Mouse (Mus musculus): ENCODE data around the gene Eaf1. TPM values are rescaled to one million over a fixed set of nuclear protein-coding genes. Genes with fewer than 3 reads are reported as not detected.
A peak's percentile ranks its signal among the peaks of the same experiment; 100 is the strongest.
"Not testable (repeated sequence)": the region's sequence is repeated elsewhere in the genome, so short reads cannot be mapped to it uniquely, and the experiment has no call there.

Gene Eaf1
- 36.9 and 39.7 TPM in 2 replicates for polyA plus RNA-seq (2016; fragmentation: Nextera tagmentation; extraction: Ambion mirVana)

DNA sequence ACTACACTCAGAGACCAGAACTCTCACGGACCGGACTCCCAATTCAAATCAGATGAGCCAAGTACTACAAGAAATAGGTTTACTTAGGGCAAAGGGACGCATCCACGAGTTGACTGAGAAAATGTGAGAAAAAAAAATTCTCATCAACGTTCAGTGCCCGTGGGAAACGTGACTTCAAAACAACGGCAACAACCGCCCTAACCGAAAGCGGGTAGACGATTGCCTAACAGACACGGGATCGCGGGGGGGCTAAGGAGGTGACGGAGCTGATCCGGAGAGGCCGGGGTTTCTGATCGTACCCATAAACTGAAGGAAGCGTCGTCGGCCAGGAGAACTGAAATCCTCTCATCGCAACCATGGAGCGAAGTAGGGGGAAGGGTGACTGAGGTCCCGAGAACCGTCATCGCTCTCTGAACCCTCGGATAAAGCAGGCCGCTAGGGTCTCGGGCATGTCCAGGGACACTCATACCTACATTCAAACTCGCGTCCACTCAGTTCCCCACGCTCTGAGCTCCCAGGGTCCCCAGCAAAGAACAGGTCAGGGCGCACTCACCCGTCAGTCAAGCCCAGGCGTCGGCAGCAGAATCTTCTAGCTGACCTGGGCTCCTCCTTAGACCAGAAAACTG lies at the start of gene Eaf1:
TSS of gene Eaf1 (plus strand) at position 51 of the 626 bp plus-strand sequence.
- WGBS, result 1% methylated on average over 37 of the region's 37 CpGs
- H3K27ac ChIP-seq, result peak within 1 kb of the TSS; percentile 95
- no peak for DNase-seq (ENCODE audit: low spot score)
- peaks cover 24% of the 10 kb centered on the region for H3K4me1 ChIP-seq
- H3K9me3 ChIP-seq (replicated peaks), result no peaks in the 10 kb centered on the region
- H3K4me3 ChIP-seq, result peak within 1 kb of the TSS; percentile 93
- peaks cover 61% of the 10 kb centered on the region for H3K36me3 ChIP-seq
- H3K27me3 ChIP-seq (ENCODE audit: low read depth, poor library complexity, severe bottlenecking), result no peaks in the 10 kb centered on the region

- 78% methylated on average over 5 of the region's 5 CpGs for WGBS
- Histone ChIP-seq H3K4me1 (no peaks in the 10 kb centered on the region), H3K36me3 (no peaks in the 10 kb centered on the region), H3K9me3 (replicated peaks) (no peaks in the 10 kb centered on the region), H3K4me3 (no peak overlapping the region), H3K27ac (no peak overlapping the region), H3K27me3 (ENCODE audit: low read depth, poor library complexity, severe bottlenecking) (no peaks in the 10 kb centered on the region)
- no peak for DNase-seq (ENCODE audit: low spot score)
Measured at GRCm38 (mm10) chr14:31448994-31449393, 45.2 kb upstream of the Eaf1 start.

GRCm38 (mm10) chr14:31453946-31454345 lies 40.3 kb upstream of the Eaf1 start:
- peaks cover 21% of the 10 kb centered on the region for H3K4me1 ChIP-seq
- H3K36me3 ChIP-seq; H3K9me3 ChIP-seq (replicated peaks); DNase-seq (ENCODE audit: low spot score); H3K4me3 ChIP-seq; H3K27ac ChIP-seq; H3K27me3 ChIP-seq (ENCODE audit: low read depth, poor library complexity, severe bottlenecking): not testable (repeated sequence)
- WGBS, result 87% methylated on average over 12 of the region's 12 CpGs

DNA sequence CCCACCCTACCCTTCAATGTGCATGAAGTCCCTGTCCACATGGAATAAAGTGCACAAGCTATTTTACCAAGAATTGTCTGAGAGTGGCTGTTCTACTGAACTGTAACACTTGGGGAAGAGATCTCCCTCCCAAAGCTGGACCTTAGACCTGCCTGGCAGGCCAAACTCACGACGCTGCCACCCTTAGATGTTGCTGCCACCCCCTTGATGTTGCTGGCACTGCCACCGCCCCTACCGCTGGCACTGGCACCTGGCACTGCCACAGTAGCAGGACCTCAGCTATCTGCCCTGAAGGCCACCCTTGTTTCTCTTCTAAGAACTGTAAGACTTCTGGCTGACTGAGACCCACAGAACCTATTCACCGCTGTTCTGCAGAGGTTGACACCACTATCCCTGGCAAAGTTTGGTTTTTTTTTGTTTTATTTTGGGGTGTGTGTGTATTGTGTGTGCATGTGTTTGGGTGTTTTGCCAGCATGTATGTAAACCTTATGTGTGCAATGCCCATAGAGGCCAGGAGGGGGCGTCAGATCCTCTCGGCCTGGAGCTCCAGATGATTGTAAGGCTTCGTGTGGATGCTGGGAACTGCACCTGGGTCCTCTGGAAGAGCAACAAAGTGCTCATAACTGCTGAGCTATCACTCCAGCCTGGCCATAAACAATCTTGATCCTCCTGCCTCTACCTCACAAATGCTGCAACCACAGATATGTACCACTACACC lies 39.2 kb upstream of the Eaf1 start:
- Histone ChIP-seq H3K4me1 (peaks cover 24% of the 10 kb centered on the region), H3K36me3 (no peaks in the 10 kb centered on the region), H3K4me3 (no peak overlapping the region), H3K27me3 (ENCODE audit: low read depth, poor library complexity, severe bottlenecking) (no peaks in the 10 kb centered on the region), H3K27ac (no peak overlapping the region), H3K9me3 (replicated peaks) (no peaks in the 10 kb centered on the region)
- 85% methylated on average over 8 of the region's 8 CpGs for WGBS
- DNase-seq (ENCODE audit: low spot score), result no peak

GRCm38 (mm10) chr14:31456064-31456721 lies 38.0 kb upstream of the Eaf1 start:
- H3K9me3 ChIP-seq (replicated peaks), result no peaks in the 10 kb centered on the region
- H3K4me1 ChIP-seq, result peaks cover 24% of the 10 kb centered on the region
- 85% methylated on average over 6 of the region's 6 CpGs for WGBS
- no peak overlapping the region for H3K27ac ChIP-seq
- no peak for DNase-seq (ENCODE audit: low spot score)
- no peak overlapping the region for H3K4me3 ChIP-seq
- H3K27me3 ChIP-seq (ENCODE audit: low read depth, poor library complexity, severe bottlenecking), result no peaks in the 10 kb centered on the region
- no peaks in the 10 kb centered on the region for H3K36me3 ChIP-seq

GRCm38 (mm10) chr14:31458006-31458405 lies 36.2 kb upstream of the Eaf1 start:
- H3K27me3 ChIP-seq (ENCODE audit: low read depth, poor library complexity, severe bottlenecking), result no peaks in the 10 kb centered on the region
- H3K9me3 ChIP-seq (replicated peaks), result no peaks in the 10 kb centered on the region
- peaks cover 28% of the 10 kb centered on the region for H3K4me1 ChIP-seq
- DNase-seq (ENCODE audit: low spot score), result peak; percentile 49
- no peak overlapping the region for H3K4me3 ChIP-seq
- H3K27ac ChIP-seq, result peak overlapping the region; percentile 64; the same call in 1 of the 2 replicates
- WGBS, result 86% methylated on average over 12 of the region's 12 CpGs
- H3K36me3 ChIP-seq, result no peaks in the 10 kb centered on the region

DNA sequence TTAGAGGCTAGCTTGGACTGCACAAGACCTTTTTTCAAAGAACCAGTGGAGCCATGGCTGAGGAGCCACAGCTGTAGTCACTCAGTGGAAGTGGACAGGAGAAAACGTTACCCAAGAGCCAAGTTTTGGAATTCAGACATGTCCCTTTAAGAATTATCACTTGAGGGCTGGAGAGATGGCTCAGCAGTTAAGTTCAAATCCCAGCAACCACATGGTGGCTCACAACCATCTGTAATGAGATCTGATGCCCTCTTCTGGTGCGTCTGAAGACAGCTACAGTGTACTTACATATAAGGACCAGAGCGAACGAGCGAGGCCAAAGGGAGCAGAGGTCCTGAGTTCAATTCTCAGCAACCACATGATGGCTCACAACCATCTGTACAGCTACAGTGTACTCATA lies 32.0 kb upstream of the Eaf1 start:
- not testable (repeated sequence) for H3K9me3 ChIP-seq (replicated peaks); H3K36me3 ChIP-seq; H3K27ac ChIP-seq; H3K4me3 ChIP-seq; H3K27me3 ChIP-seq (ENCODE audit: low read depth, poor library complexity, severe bottlenecking); DNase-seq (ENCODE audit: low spot score)
- WGBS, result 76% methylated on average over 5 of the region's 5 CpGs
- peaks cover 29% of the 10 kb centered on the region for H3K4me1 ChIP-seq

GRCm38 (mm10) chr14:31462886-31463285 lies 31.3 kb upstream of the Eaf1 start:
- no peak for DNase-seq (ENCODE audit: low spot score)

GRCm38 (mm10) chr14:31464176-31464575 lies 30.0 kb upstream of the Eaf1 start:
- DNase-seq (ENCODE audit: low spot score), result no peak
- WGBS, result 51% methylated on average over 8 of the region's 8 CpGs
- Histone ChIP-seq H3K4me1 (peaks cover 9% of the 10 kb centered on the region; the same call in 1 of the 2 replicates), H3K9me3 (replicated peaks) (no peaks in the 10 kb centered on the region), H3K27me3 (ENCODE audit: low read depth, poor library complexity, severe bottlenecking) (no peaks in the 10 kb centered on the region), H3K27ac (no peak overlapping the region), H3K4me3 (no peak overlapping the region), H3K36me3 (no peaks in the 10 kb centered on the region)

More at GRCm38 (mm10) chr14:31462886-31463285, 31.3 kb upstream of the Eaf1 start:
- H3K4me1 ChIP-seq, result peaks cover 22% of the 10 kb centered on the region
- no peaks in the 10 kb centered on the region for H3K27me3 ChIP-seq (ENCODE audit: low read depth, poor library complexity, severe bottlenecking)
- no peaks in the 10 kb centered on the region for H3K9me3 ChIP-seq (replicated peaks)
- WGBS, result 88% methylated on average over 6 of the region's 6 CpGs
- no peaks in the 10 kb centered on the region for H3K36me3 ChIP-seq
- peak overlapping the region; percentile 46; the same call in 1 of the 2 replicates for H3K27ac ChIP-seq
- no peak overlapping the region for H3K4me3 ChIP-seq

DNA sequence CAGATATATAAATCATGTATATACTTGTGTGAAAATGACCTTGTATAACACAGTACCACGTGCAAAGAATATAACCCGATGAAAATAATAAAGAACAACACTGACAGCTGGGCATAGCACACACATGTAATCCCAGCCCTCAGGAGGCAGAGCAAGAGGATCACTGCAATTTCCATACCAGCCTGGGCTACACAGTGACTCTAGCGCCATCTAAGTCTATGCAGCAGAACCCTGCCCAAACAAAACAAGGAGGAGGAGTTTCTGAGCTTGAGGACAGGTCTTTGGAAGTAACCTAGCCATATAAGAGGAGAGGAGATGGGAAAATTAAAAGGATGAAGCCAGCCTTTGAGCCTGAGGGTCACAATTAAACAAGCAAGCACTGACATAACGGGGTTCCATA lies 24.5 kb upstream of the Eaf1 start:
- Histone ChIP-seq H3K9me3 (replicated peaks) (no peaks in the 10 kb centered on the region), H3K27ac (no peak overlapping the region), H3K4me3 (no peak overlapping the region), H3K4me1 (no peaks in the 10 kb centered on the region), H3K36me3 (no peaks in the 10 kb centered on the region), H3K27me3 (ENCODE audit: low read depth, poor library complexity, severe bottlenecking) (no peaks in the 10 kb centered on the region)
- DNase-seq (ENCODE audit: low spot score), result no peak
- 64% methylated on average over 4 of the region's 4 CpGs for WGBS

- 9% methylated on average over 5 of the region's 5 CpGs for WGBS
- Histone ChIP-seq H3K36me3 (no peaks in the 10 kb centered on the region; the same call in 1 of the 2 replicates), H3K27me3 (ENCODE audit: low read depth, poor library complexity, severe bottlenecking) (no peaks in the 10 kb centered on the region), H3K27ac (no peak overlapping the region), H3K4me3 (no peak overlapping the region), H3K4me1 (no peaks in the 10 kb centered on the region), H3K9me3 (replicated peaks) (no peaks in the 10 kb centered on the region)
- DNase-seq (ENCODE audit: low spot score), result peak; percentile 49
Measured at GRCm38 (mm10) chr14:31472451-31473061, 21.6 kb upstream of the Eaf1 start.

GRCm38 (mm10) chr14:31473297-31473696 lies 20.9 kb upstream of the Eaf1 start:
- Histone ChIP-seq H3K27me3 (ENCODE audit: low read depth, poor library complexity, severe bottlenecking) (no peaks in the 10 kb centered on the region), H3K4me3 (no peak overlapping the region), H3K27ac (no peak overlapping the region), H3K36me3 (peaks cover 6% of the 10 kb centered on the region), H3K9me3 (replicated peaks) (no peaks in the 10 kb centered on the region), H3K4me1 (no peaks in the 10 kb centered on the region)
- 74% methylated on average over 2 of the region's 2 CpGs for WGBS
- DNase-seq (ENCODE audit: low spot score), result no peak

- no peaks in the 10 kb centered on the region for H3K27me3 ChIP-seq (ENCODE audit: low read depth, poor library complexity, severe bottlenecking)
- peaks cover 96% of the 10 kb centered on the region for H3K36me3 ChIP-seq
- no peaks in the 10 kb centered on the region for H3K4me1 ChIP-seq
- no peaks in the 10 kb centered on the region for H3K9me3 ChIP-seq (replicated peaks)
- no peak overlapping the region for H3K27ac ChIP-seq
- 93% methylated on average over 5 of the region's 5 CpGs for WGBS
- H3K4me3 ChIP-seq, result no peak overlapping the region
- DNase-seq (ENCODE audit: low spot score), result no peak
Measured at GRCm38 (mm10) chr14:31482417-31482816, 11.8 kb upstream of the Eaf1 start.

Data from limb, embryonic 10.5 days (tissue).